ENCODE assay signal across 9 mouse cellular contexts in genomic region chr3:28262371-28263001, GRCm38 (mm10). TPM values are rescaled to one million over a fixed set of nuclear protein-coding genes. Genes with fewer than 3 reads are reported as not detected.
DNase-seq lines count a peak whose midpoint lies in the region; ATAC-seq and TF ChIP-seq lines count a peak whose summit lies in the region.
"Had no signal": no experiment of that assay in that cellular context is flagged by ENCODE, and none has a peak within 500 bp of the region (broad histone marks: within the 10 kb centered on the region; RNA-seq: fewer than 3 reads in every experiment).

No protein-coding gene starts in this region.

- peak; percentile 62 for ATAC-seq in embryonic facial prominence, embryonic 14.5 days (ENCODE audit: low read depth)
- ATAC-seq in heart, embryonic 11.5 days (replicated peaks; ENCODE audit: insufficient number of reproducible peaks, low FRiP score, low TSS enrichment): peak; percentile 75
- ATAC-seq in liver, embryonic 13.5 days (ENCODE audit: low read depth): peak; percentile 70

- H3K36me3 ChIP-seq in embryonic facial prominence, embryonic 14.5 days (ENCODE audit: control insufficient read depth, insufficient read depth, low read length): no peaks in the 10 kb centered on the region
- H3K36me3 ChIP-seq in heart, embryonic 11.5 days (ENCODE audit: control insufficient read depth, insufficient read depth, low read length): no peaks in the 10 kb centered on the region
- H3K36me3 ChIP-seq in liver, embryonic 13.5 days: no peaks in the 10 kb centered on the region
- H3K36me3 ChIP-seq in testis, adult 2 months (ENCODE audit: control insufficient read depth, insufficient read depth, low read length): no peaks in the 10 kb centered on the region

- peak overlapping the region; percentile 73 for H3K4me3 ChIP-seq in embryonic facial prominence, embryonic 14.5 days (ENCODE audit: low read depth, low read length)
- peak overlapping the region; percentile 69 for H3K4me3 ChIP-seq in heart, embryonic 11.5 days (ENCODE audit: low read depth, low read length)
- H3K4me3 ChIP-seq in liver, embryonic 13.5 days (replicated peaks): peak overlapping the region; percentile 72
- H3K4me3 ChIP-seq in testis, adult 2 months (ENCODE audit: control insufficient read depth, low read depth, low read length): peak overlapping the region; percentile 78

- H3K4me2 ChIP-seq in embryonic facial prominence, embryonic 14.5 days (ENCODE audit: low read depth, low read length): peak overlapping the region; percentile 96
- peak overlapping the region; percentile 89 for H3K4me2 ChIP-seq in heart, embryonic 11.5 days
- peak overlapping the region; percentile 95 for H3K4me2 ChIP-seq in liver, embryonic 13.5 days

- 0 out of 2 replicates have a peak overlapping the region, but pooled peaks have one; percentile 78 for H3K27ac ChIP-seq in embryonic facial prominence, embryonic 14.5 days (replicated peaks; ENCODE audit: low read depth, low read length)
- peak overlapping the region; percentile 64 for H3K27ac ChIP-seq in heart, embryonic 11.5 days (ENCODE audit: low read depth, low read length)
- peak overlapping the region; percentile 34 for H3K27ac ChIP-seq in liver, embryonic 13.5 days
- peak overlapping the region; percentile 82 for H3K27ac ChIP-seq in testis, adult 2 months (ENCODE audit: control insufficient read depth, insufficient read depth, low read depth, low read length)

- peak; percentile 51; the same call in 1 of the 2 replicates for TF ChIP-seq POLR2A in testis, adult 2 months (IDR thresholded peaks at IDR 0.05; ENCODE audit: control insufficient read depth, low read depth, low read length)

- WGBS in embryonic facial prominence, embryonic 14.5 days: under 1% methylated on average over 33 of the region's 33 CpGs
- WGBS in heart, embryonic 11.5 days (ENCODE audit: insufficient replicate concordance): under 1% methylated on average over 33 of the region's 33 CpGs
- under 1% methylated on average over 33 of the region's 33 CpGs for WGBS in liver, embryonic 13.5 days (ENCODE audit: insufficient replicate concordance)

- peak; percentile 70 for DNase-seq in ovary, adult 18-20 months (ENCODE audit: low spot score)
- no peak for DNase-seq in ovary, postnatal 14 days (ENCODE audit: low spot score)
- DNase-seq in embryonic facial prominence, embryonic 14.5 days (ENCODE audit: low spot score): peak; percentile 75
- peak; percentile 71 for DNase-seq in kidney, postnatal 10 days
- DNase-seq in liver, embryonic 13.5 days: peak; percentile 18
- DNase-seq in natural killer cell, adult 2 months (ENCODE audit: low spot score in 2 of 2): peak; percentile 53 to 61

- H3K4me1 ChIP-seq in embryonic facial prominence, embryonic 14.5 days (ENCODE audit: control insufficient read depth, insufficient read depth, low read length): peaks cover 8% of the 10 kb centered on the region; the same call in 1 of the 2 replicates
- H3K4me1 ChIP-seq in heart, embryonic 11.5 days (ENCODE audit: control insufficient read depth, insufficient read depth, low read length): peaks cover 5% of the 10 kb centered on the region; the same call in 1 of the 2 replicates
- H3K4me1 ChIP-seq in liver, embryonic 13.5 days (replicated peaks): peaks cover 28% of the 10 kb centered on the region
- peaks cover 11% of the 10 kb centered on the region for H3K4me1 ChIP-seq in testis, adult 2 months (ENCODE audit: control insufficient read depth, insufficient read depth, low read length)

- no peaks in the 10 kb centered on the region; the same call in 1 of the 2 replicates for H3K27me3 ChIP-seq in embryonic facial prominence, embryonic 14.5 days (replicated peaks; ENCODE audit: control insufficient read depth, insufficient read depth, low read length)
- H3K27me3 ChIP-seq in heart, embryonic 11.5 days (ENCODE audit: control insufficient read depth, insufficient read depth, low read length): no peaks in the 10 kb centered on the region
- H3K27me3 ChIP-seq in liver, embryonic 13.5 days: peaks cover 18% of the 10 kb centered on the region
- H3K27me3 ChIP-seq in testis, adult 2 months (ENCODE audit: control insufficient read depth, insufficient read depth, low read length): no peaks in the 10 kb centered on the region
- H3K27me3 ChIP-seq: CH12.LX had no signal

- no peak for TF ChIP-seq CTCF in testis, adult 2 months (IDR thresholded peaks at IDR 0.05; ENCODE audit: control insufficient read depth, insufficient read depth, insufficient replicate concordance, low read depth, low read length)

- no peaks in the 10 kb centered on the region for H3K9me3 ChIP-seq in embryonic facial prominence, embryonic 14.5 days (ENCODE audit: control insufficient read depth, low read length)
- no peaks in the 10 kb centered on the region for H3K9me3 ChIP-seq in heart, embryonic 11.5 days (replicated peaks; ENCODE audit: control insufficient read depth, low read length)
- H3K9me3 ChIP-seq in liver, embryonic 13.5 days (replicated peaks): no peaks in the 10 kb centered on the region

- peak overlapping the region; percentile 73 for H3K9ac ChIP-seq in embryonic facial prominence, embryonic 14.5 days (ENCODE audit: low read depth, low read length)
- peak overlapping the region; percentile 75 for H3K9ac ChIP-seq in heart, embryonic 11.5 days (ENCODE audit: low read depth, low read length)
- peak overlapping the region; percentile 75 for H3K9ac ChIP-seq in liver, embryonic 13.5 days

RNA-seq across cellular contexts. Expression of gene Tnik, which starts 0.5 kb away (rescaled TPM):
- 18.4 and 19.4 TPM in 2 replicates for polyA plus RNA-seq in embryonic facial prominence, embryonic 14.5 days (2014; fragmentation: Nextera tagmentation; extraction: Ambion mirVana)
- polyA plus RNA-seq in heart, embryonic 11.5 days (2014; fragmentation: Nextera tagmentation; extraction: Ambion mirVana): 7.6 and 7.9 TPM in 2 replicates
- polyA plus RNA-seq in liver, embryonic 13.5 days (2015; fragmentation: Nextera tagmentation; extraction: Ambion mirVana): 1.8 and 2.6 TPM in 2 replicates
- polyA plus RNA-seq in testis, adult 2 months (2012; rRNA removed): 5.6 and 7.4 TPM in 2 replicates
